Mouse (Mus musculus): ENCODE measurements around the gene Fkbp5. TPM values are rescaled to one million over a fixed set of nuclear protein-coding genes. Genes with fewer than 3 reads are reported as not detected.
"Not testable (repeated sequence)": the region's sequence is repeated elsewhere in the genome, so short reads cannot be mapped to it uniquely, and the experiment has no call there.

Fkbp5 gene
- total and polyA plus RNA-seq, 3 experiments: 14.4 to 31.4 (median 22.6) TPM

- Histone ChIP-seq H3K27ac (ENCODE audit: insufficient read depth, low read depth) (no peak overlapping the region), H3K4me1 (ENCODE audit: control insufficient read depth in 1 of 2, insufficient read depth in 2 of 2) (peaks cover 3 to 16% of the 10 kb centered on the region in 2 experiments; a peak in 3 of 4 replicates), H3K79me2 (replicated peaks; ENCODE audit: control insufficient read depth, extremely low read depth, insufficient read depth, poor library complexity, severe bottlenecking) (no peaks in the 10 kb centered on the region), H3K9me3 (replicated peaks; ENCODE audit: low read length) (peaks cover 2% of the 10 kb centered on the region), H3K36me3 (replicated peaks in 1 of 2; ENCODE audit: control insufficient read depth in 1 of 2, insufficient read depth in 1 of 2, low read length in 1 of 2) (peaks cover 23 to 50% of the 10 kb centered on the region in 2 experiments), H3K27me3 (replicated peaks) (no peaks in the 10 kb centered on the region), H3K4me2 (ENCODE audit: insufficient read depth, low read depth, poor library complexity, severe bottlenecking) (no peak overlapping the region), H3K4me3 (replicated peaks in 1 of 3; ENCODE audit: low read depth in 2 of 3, low read length in 2 of 3, poor library complexity in 1 of 3) (no peak overlapping the region), H3K9ac (ENCODE audit: insufficient read depth, low read depth) (no peak overlapping the region)
- dilution Hi-C loops (cut with MboI; ENCODE audit: extremely low pct_ligation_motif_present, extremely low pct_unique_long_range_greater_than_20kb, low sequenced_read_pairs): no loop called here
- DNase-seq (ENCODE audit: extremely low read depth): no peak
- TF ChIP-seq NRF1 (IDR thresholded peaks at IDR 0.05; ENCODE audit: low read depth, low read length): no peak
- no peak for TF ChIP-seq ZNF384 (IDR thresholded peaks at IDR 0.05; ENCODE audit: low read depth, low read length)
- no peak for TF ChIP-seq MAX (IDR thresholded peaks at IDR 0.05; ENCODE audit: low read length)
- TF ChIP-seq MEF2A (IDR thresholded peaks at IDR 0.05; ENCODE audit: borderline replicate concordance, low read depth, low read length): no peak
- no peak for TF ChIP-seq SMC3 (IDR thresholded peaks at IDR 0.05; ENCODE audit: low read depth, low read length)
- TF ChIP-seq POLR2AphosphoS2 (IDR thresholded peaks at IDR 0.05; ENCODE audit: low read depth, low read length): no peak
- TF ChIP-seq MXI1 (IDR thresholded peaks at IDR 0.05; ENCODE audit: low read depth, low read length): no peak
- no peak for TF ChIP-seq ZMIZ1 (IDR thresholded peaks at IDR 0.05; ENCODE audit: low read depth, low read length)
- no peak for TF ChIP-seq SIN3A (IDR thresholded peaks at IDR 0.05; ENCODE audit: low read length)
- TF ChIP-seq MAFK (IDR thresholded peaks at IDR 0.05; ENCODE audit: insufficient replicate concordance, low read length): no peak
- TF ChIP-seq CTCF (conservative IDR thresholded peaks at IDR 0.05 in 1 of 2, IDR thresholded peaks at IDR 0.05 in 1 of 2; ENCODE audit: low read depth in 2 of 2, low read length in 2 of 2): no peak
- no peak for TF ChIP-seq JUND (conservative IDR thresholded peaks at IDR 0.05; ENCODE audit: low read depth, low read length)
- no peak for TF ChIP-seq BHLHE40 (IDR thresholded peaks at IDR 0.05; ENCODE audit: low read depth, low read length)
- in situ Hi-C loops (cut with MboI; ENCODE audit: low pct_ligation_motif_present, low pct_unique_long_range_greater_than_20kb, low sequenced_read_pairs): no loop called here
Measured at GRCm38 (mm10) chr17:28406471-28406870, 110.9 kb downstream of the Fkbp5 start.

- H3K9me3 ChIP-seq (replicated peaks; ENCODE audit: low read length); in situ Hi-C loops (cut with MboI; ENCODE audit: low pct_ligation_motif_present, low pct_unique_long_range_greater_than_20kb, low sequenced_read_pairs); H3K4me3 ChIP-seq (replicated peaks in 1 of 3; ENCODE audit: low read depth in 2 of 3, low read length in 2 of 3, poor library complexity in 1 of 3); H3K9ac ChIP-seq (ENCODE audit: insufficient read depth, low read depth); H3K79me2 ChIP-seq (replicated peaks; ENCODE audit: control insufficient read depth, extremely low read depth, insufficient read depth, poor library complexity, severe bottlenecking); dilution Hi-C loops (cut with MboI; ENCODE audit: extremely low pct_ligation_motif_present, extremely low pct_unique_long_range_greater_than_20kb, low sequenced_read_pairs); H3K27me3 ChIP-seq (replicated peaks); DNase-seq (ENCODE audit: extremely low read depth); H3K27ac ChIP-seq (ENCODE audit: insufficient read depth, low read depth); H3K4me2 ChIP-seq (ENCODE audit: insufficient read depth, low read depth, poor library complexity, severe bottlenecking): not testable (repeated sequence)
- TF ChIP-seq ZNF384 (IDR thresholded peaks at IDR 0.05; ENCODE audit: low read depth, low read length): peak; percentile 63; the same call in 1 of the 2 replicates
- H3K4me1 ChIP-seq (ENCODE audit: control insufficient read depth in 1 of 2, insufficient read depth in 2 of 2): peaks cover 3 to 16% of the 10 kb centered on the region in 2 experiments; a peak in 3 of 4 replicates
- H3K36me3 ChIP-seq (replicated peaks in 1 of 2; ENCODE audit: control insufficient read depth in 1 of 2, insufficient read depth in 1 of 2, low read length in 1 of 2): peaks cover 18 to 51% of the 10 kb centered on the region in 2 experiments
Measured at GRCm38 (mm10) chr17:28404745-28405144, 112.6 kb downstream of the Fkbp5 start.

GRCm38 (mm10) chr17:28404301-28404700, 113.0 kb downstream of the Fkbp5 start:
- DNase-seq (ENCODE audit: extremely low read depth): no peak
- Histone ChIP-seq H3K9me3 (replicated peaks; ENCODE audit: low read length) (peaks cover 2% of the 10 kb centered on the region), H3K27me3 (replicated peaks) (no peaks in the 10 kb centered on the region), H3K4me1 (ENCODE audit: control insufficient read depth in 1 of 2, insufficient read depth in 2 of 2) (peaks cover 3 to 16% of the 10 kb centered on the region in 2 experiments; a peak in 3 of 4 replicates), H3K27ac (ENCODE audit: insufficient read depth, low read depth) (no peak overlapping the region), H3K9ac (ENCODE audit: insufficient read depth, low read depth) (no peak overlapping the region), H3K36me3 (replicated peaks in 1 of 2; ENCODE audit: control insufficient read depth in 1 of 2, insufficient read depth in 1 of 2, low read length in 1 of 2) (peaks cover 22 to 56% of the 10 kb centered on the region in 2 experiments), H3K79me2 (replicated peaks; ENCODE audit: control insufficient read depth, extremely low read depth, insufficient read depth, poor library complexity, severe bottlenecking) (no peaks in the 10 kb centered on the region), H3K4me3 (replicated peaks in 1 of 3; ENCODE audit: low read depth in 2 of 3, low read length in 2 of 3, poor library complexity in 1 of 3) (no peak overlapping the region), H3K4me2 (ENCODE audit: insufficient read depth, low read depth, poor library complexity, severe bottlenecking) (no peak overlapping the region)
- in situ Hi-C loops (cut with MboI; ENCODE audit: low pct_ligation_motif_present, low pct_unique_long_range_greater_than_20kb, low sequenced_read_pairs) (no loop called here), dilution Hi-C loops (cut with MboI; ENCODE audit: extremely low pct_ligation_motif_present, extremely low pct_unique_long_range_greater_than_20kb, low sequenced_read_pairs) (no loop called here)
- TF ChIP-seq JUN (IDR thresholded peaks at IDR 0.05; ENCODE audit: insufficient read depth, low read depth, low read length) (no peak), MAFK (IDR thresholded peaks at IDR 0.05; ENCODE audit: insufficient replicate concordance, low read length) (no peak), E2F4 (IDR thresholded peaks at IDR 0.05; ENCODE audit: insufficient replicate concordance, low read depth, low read length) (no peak), USF2 (conservative IDR thresholded peaks at IDR 0.05; ENCODE audit: low read depth, low read length) (no peak), ZC3H11A (IDR thresholded peaks at IDR 0.05; ENCODE audit: low read depth, low read length) (no peak), CHD1 (IDR thresholded peaks at IDR 0.05; ENCODE audit: low read depth, low read length) (no peak), IRF4 (IDR thresholded peaks at IDR 0.05; ENCODE audit: low read depth, low read length) (no peak), TCF12 (IDR thresholded peaks at IDR 0.05; ENCODE audit: low read depth, low read length) (no peak), JUND (conservative IDR thresholded peaks at IDR 0.05; ENCODE audit: low read depth, low read length) (no peak), MAX (IDR thresholded peaks at IDR 0.05; ENCODE audit: low read length) (no peak), ZMIZ1 (IDR thresholded peaks at IDR 0.05; ENCODE audit: low read depth, low read length) (no peak), KAT2A (IDR thresholded peaks at IDR 0.05; ENCODE audit: insufficient replicate concordance, low read length) (no peak), CTCF (conservative IDR thresholded peaks at IDR 0.05 in 1 of 2, IDR thresholded peaks at IDR 0.05 in 1 of 2; ENCODE audit: low read depth in 2 of 2, low read length in 2 of 2) (no peak), GABPA (IDR thresholded peaks at IDR 0.05; ENCODE audit: insufficient replicate concordance, low read depth, low read length) (no peak)
